Mouse (Mus musculus): ENCODE data around the gene Shmt1. TPM values are rescaled to one million over a fixed set of nuclear protein-coding genes. Genes with fewer than 3 reads are reported as not detected.

Gene Shmt1
- polyA plus RNA-seq, 1 experiment from 2014 or later: 79.4 TPM

DNA sequence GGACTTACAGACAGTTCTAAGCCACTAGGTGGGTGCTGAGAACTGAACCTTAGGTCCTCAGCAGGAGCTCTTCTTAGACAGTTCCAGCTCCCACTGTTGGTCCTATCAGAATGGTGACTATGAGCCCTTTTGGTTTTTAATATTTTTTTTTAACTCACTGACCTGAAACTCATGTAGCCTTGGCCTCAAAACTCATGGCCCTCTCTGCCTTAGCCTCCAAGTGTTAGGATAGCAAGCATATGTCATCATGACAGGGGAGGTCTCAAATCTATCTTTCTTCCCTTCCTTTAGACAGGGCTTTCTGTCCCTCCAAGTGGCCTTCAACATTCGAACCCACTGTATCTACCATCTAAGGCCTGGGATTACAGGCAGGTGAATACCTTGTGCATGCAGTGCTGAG lies 10.6 kb downstream of the Shmt1 start:
- 82% methylated on average over 1 of the region's 1 CpGs for WGBS
- Histone ChIP-seq H3K4me2 (replicated peaks; ENCODE audit: low read depth, low read length) (no peak overlapping the region), H3K4me3 (ENCODE audit: low read length) (no peak overlapping the region), H3K27me3 (ENCODE audit: insufficient read depth, low read length) (no peaks in the 10 kb centered on the region), H3K9ac (replicated peaks; ENCODE audit: low read length) (no peak overlapping the region), H3K36me3 (ENCODE audit: insufficient read depth, low read length) (peaks cover 34% of the 10 kb centered on the region), H3K9me3 (ENCODE audit: low read length) (no peaks in the 10 kb centered on the region), H3K27ac (ENCODE audit: low read length) (no peak overlapping the region), H3K4me1 (ENCODE audit: insufficient read depth, low read length) (no peaks in the 10 kb centered on the region)
- ATAC-seq (ENCODE audit: low FRiP score, low TSS enrichment): no peak

DNA sequence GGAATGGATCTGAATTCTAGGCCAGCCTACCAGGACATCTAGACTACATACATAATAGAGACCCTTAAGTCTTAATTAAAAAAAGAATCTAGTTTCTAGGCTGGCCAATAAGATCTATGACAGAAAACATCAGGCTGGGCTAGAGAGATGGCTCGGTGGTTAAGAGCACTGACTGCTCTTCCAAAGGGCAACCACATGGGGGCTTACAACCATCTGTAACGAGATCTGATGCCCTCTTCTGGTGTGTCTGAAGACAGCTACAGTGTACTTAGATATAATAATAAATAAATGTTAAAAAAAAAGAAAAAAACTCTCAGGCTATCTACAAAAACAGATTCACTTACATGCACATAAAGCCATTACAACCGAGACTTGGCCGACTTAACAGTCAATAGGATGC lies 11.5 kb downstream of the Shmt1 start:
- Histone ChIP-seq H3K4me2 (replicated peaks; ENCODE audit: low read depth, low read length) (no peak overlapping the region), H3K27ac (ENCODE audit: low read length) (no peak overlapping the region), H3K27me3 (ENCODE audit: insufficient read depth, low read length) (no peaks in the 10 kb centered on the region), H3K36me3 (ENCODE audit: insufficient read depth, low read length) (peaks cover 38% of the 10 kb centered on the region), H3K4me3 (ENCODE audit: low read length) (no peak overlapping the region), H3K9ac (replicated peaks; ENCODE audit: low read length) (no peak overlapping the region), H3K4me1 (ENCODE audit: insufficient read depth, low read length) (no peaks in the 10 kb centered on the region), H3K9me3 (ENCODE audit: low read length) (no peaks in the 10 kb centered on the region)
- WGBS: 92% methylated on average over 4 of the region's 4 CpGs
- no peak for ATAC-seq (ENCODE audit: low FRiP score, low TSS enrichment)

- no peak overlapping the region for H3K9ac ChIP-seq (replicated peaks; ENCODE audit: low read length)
- H3K27me3 ChIP-seq (ENCODE audit: insufficient read depth, low read length): no peaks in the 10 kb centered on the region
- no peaks in the 10 kb centered on the region for H3K9me3 ChIP-seq (ENCODE audit: low read length)
- peaks cover 41% of the 10 kb centered on the region for H3K36me3 ChIP-seq (ENCODE audit: insufficient read depth, low read length)
- no peak for ATAC-seq (ENCODE audit: low FRiP score, low TSS enrichment)
- no peak overlapping the region for H3K4me2 ChIP-seq (replicated peaks; ENCODE audit: low read depth, low read length)
- WGBS: 84% methylated on average over 11 of the region's 11 CpGs
- no peak overlapping the region for H3K4me3 ChIP-seq (ENCODE audit: low read length)
- H3K27ac ChIP-seq (ENCODE audit: low read length): no peak overlapping the region
- no peaks in the 10 kb centered on the region for H3K4me1 ChIP-seq (ENCODE audit: insufficient read depth, low read length)
Observed at GRCm38 (mm10) chr11:60796342-60796741, 15.2 kb downstream of the Shmt1 start.

DNA sequence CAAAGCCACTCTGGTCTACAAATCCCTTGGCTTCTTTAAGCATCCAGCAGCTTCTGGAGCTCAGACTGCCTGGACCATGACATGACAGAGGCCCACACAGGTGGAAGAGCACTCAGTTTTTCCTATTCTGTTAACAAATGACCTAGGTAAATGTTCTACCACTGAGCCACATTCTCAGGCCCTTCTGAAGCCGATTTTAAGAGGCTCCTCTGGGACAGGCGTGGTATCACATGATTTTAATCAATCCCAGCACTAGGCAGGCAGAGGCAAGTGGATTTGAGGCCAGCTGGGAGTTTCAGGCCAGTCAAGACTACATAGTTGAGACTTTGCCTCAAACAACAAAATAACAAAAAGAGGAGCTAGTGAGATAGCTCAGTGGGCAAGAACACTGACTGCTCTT lies 21.0 kb downstream of the Shmt1 start:
- no peak overlapping the region for H3K4me2 ChIP-seq (replicated peaks; ENCODE audit: low read depth, low read length)

DNA sequence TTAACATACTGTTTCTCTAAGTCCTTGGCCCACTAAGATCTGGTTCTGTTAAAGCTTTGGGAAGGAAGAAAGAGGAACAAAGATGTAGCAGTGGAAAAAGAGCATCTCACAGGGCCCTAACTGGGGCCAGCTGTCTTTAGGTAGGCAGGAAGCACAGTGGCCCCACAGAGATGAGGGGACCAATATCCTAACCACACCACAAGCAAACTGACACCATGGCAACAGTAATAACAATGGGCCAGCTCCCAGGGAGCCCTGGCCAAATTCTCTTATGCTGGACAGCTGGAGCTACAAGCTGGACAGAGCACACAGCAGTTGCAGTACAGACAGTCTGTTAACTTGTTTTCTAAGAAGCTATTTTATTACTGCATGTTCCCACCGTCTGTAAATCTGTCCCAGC lies 23.9 kb downstream of the Shmt1 start:
- Histone ChIP-seq H3K4me2 (replicated peaks; ENCODE audit: low read depth, low read length) (no peak overlapping the region), H3K4me3 (ENCODE audit: low read length) (no peak overlapping the region), H3K9ac (replicated peaks; ENCODE audit: low read length) (no peak overlapping the region), H3K4me1 (ENCODE audit: insufficient read depth, low read length) (no peaks in the 10 kb centered on the region), H3K27ac (ENCODE audit: low read length) (no peak overlapping the region), H3K9me3 (ENCODE audit: low read length) (no peaks in the 10 kb centered on the region), H3K36me3 (ENCODE audit: insufficient read depth, low read length) (peaks cover 66% of the 10 kb centered on the region), H3K27me3 (ENCODE audit: insufficient read depth, low read length) (no peaks in the 10 kb centered on the region)
- 57% methylated on average over 1 of the region's 1 CpGs for WGBS
- no peak for ATAC-seq (ENCODE audit: low FRiP score, low TSS enrichment)

More for the DNA sequence above, 21.0 kb downstream of the Shmt1 start:
- Histone ChIP-seq H3K36me3 (ENCODE audit: insufficient read depth, low read length) (peaks cover 57% of the 10 kb centered on the region), H3K9ac (replicated peaks; ENCODE audit: low read length) (no peak overlapping the region), H3K4me1 (ENCODE audit: insufficient read depth, low read length) (no peaks in the 10 kb centered on the region), H3K9me3 (ENCODE audit: low read length) (no peaks in the 10 kb centered on the region), H3K27me3 (ENCODE audit: insufficient read depth, low read length) (no peaks in the 10 kb centered on the region), H3K27ac (ENCODE audit: low read length) (no peak overlapping the region), H3K4me3 (ENCODE audit: low read length) (no peak overlapping the region)
- 74% methylated on average over 2 of the region's 2 CpGs for WGBS
- no peak for ATAC-seq (ENCODE audit: low FRiP score, low TSS enrichment)

- Histone ChIP-seq H3K9me3 (ENCODE audit: low read length) (no peaks in the 10 kb centered on the region), H3K27ac (ENCODE audit: low read length) (no peak overlapping the region), H3K4me3 (ENCODE audit: low read length) (no peak overlapping the region), H3K27me3 (ENCODE audit: insufficient read depth, low read length) (no peaks in the 10 kb centered on the region), H3K9ac (replicated peaks; ENCODE audit: low read length) (no peak overlapping the region), H3K4me2 (replicated peaks; ENCODE audit: low read depth, low read length) (no peak overlapping the region), H3K4me1 (ENCODE audit: insufficient read depth, low read length) (peaks cover 30% of the 10 kb centered on the region), H3K36me3 (ENCODE audit: insufficient read depth, low read length) (peaks cover 60% of the 10 kb centered on the region)
- ATAC-seq (ENCODE audit: low FRiP score, low TSS enrichment): no peak
- 93% methylated on average over 8 of the region's 8 CpGs for WGBS
Observed at GRCm38 (mm10) chr11:60784179-60784922, 27.2 kb downstream of the Shmt1 start.

DNA sequence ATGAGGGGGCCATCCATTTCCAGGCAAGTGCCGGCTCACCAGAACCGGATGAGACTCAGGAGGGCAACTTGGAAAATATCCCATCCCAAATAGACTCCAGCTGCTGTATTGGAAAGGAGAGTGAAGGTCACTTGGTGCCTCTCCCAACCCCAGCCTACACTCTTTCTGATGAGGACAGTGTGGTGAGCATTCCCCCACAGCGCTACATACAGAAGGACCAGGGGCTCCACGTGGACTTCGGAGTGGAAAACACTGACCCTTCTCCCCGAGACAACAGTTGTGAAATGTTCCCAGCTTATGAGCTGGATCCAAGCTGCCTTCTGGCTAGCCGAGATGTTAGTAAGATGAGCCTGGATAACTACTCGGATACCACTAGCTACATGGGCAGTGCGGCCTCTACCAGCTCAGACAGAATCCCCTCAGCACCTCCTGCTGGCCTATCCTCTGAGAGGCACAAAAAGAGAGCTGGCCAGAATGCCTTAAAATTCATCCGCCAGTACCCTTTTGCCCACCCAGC lies 31.8 kb downstream of the Shmt1 start:
- Histone ChIP-seq H3K4me1 (ENCODE audit: insufficient read depth, low read length) (peaks cover 56% of the 10 kb centered on the region), H3K9ac (replicated peaks; ENCODE audit: low read length) (peak overlapping the region; percentile 53; the same call in 1 of the 2 replicates), H3K36me3 (ENCODE audit: insufficient read depth, low read length) (peaks cover 32% of the 10 kb centered on the region), H3K27me3 (ENCODE audit: insufficient read depth, low read length) (no peaks in the 10 kb centered on the region), H3K9me3 (ENCODE audit: low read length) (no peaks in the 10 kb centered on the region), H3K4me3 (ENCODE audit: low read length) (peak overlapping the region; percentile 28), H3K27ac (ENCODE audit: low read length) (no peak overlapping the region), H3K4me2 (replicated peaks; ENCODE audit: low read depth, low read length) (peak overlapping the region; percentile 47)
- 89% methylated on average over 10 of the region's 10 CpGs for WGBS
- no peak for ATAC-seq (ENCODE audit: low FRiP score, low TSS enrichment)

DNA sequence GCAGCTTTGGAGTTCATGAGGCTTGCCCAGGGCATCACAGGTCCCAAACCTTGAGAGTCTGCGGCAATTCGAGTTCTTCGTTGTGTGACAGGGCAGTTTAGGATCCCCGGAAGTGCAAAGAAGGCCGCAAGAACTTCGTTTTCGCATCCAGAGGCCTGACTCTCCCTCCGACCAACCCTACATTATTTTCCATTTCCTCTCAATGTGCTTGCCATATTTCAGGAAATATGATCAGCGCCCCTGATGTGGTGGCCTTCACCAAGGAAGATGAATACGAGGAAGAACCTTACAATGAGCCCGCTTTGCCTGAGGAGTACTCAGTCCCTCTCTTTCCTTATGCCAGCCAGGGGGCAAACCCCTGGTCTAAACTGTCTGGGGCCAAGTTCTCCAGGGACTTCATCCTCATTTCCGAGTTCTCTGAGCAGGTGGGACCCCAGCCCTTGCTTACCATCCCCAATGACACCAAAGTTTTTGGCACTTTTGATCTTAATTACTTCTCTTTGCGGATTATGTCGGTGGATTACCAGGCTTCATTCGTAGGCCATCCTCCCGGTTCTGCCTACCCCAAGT lies 33.6 kb downstream of the Shmt1 start:
- H3K4me3 ChIP-seq (ENCODE audit: low read length): peak overlapping the region; percentile 69
- WGBS: 25% methylated on average over 16 of the region's 16 CpGs
- peaks cover 56% of the 10 kb centered on the region for H3K4me1 ChIP-seq (ENCODE audit: insufficient read depth, low read length)
- H3K27ac ChIP-seq (ENCODE audit: low read length): peak overlapping the region; percentile 91
- no peaks in the 10 kb centered on the region for H3K27me3 ChIP-seq (ENCODE audit: insufficient read depth, low read length)
- H3K9me3 ChIP-seq (ENCODE audit: low read length): no peaks in the 10 kb centered on the region
- H3K4me2 ChIP-seq (replicated peaks; ENCODE audit: low read depth, low read length): peak overlapping the region; percentile 93
- H3K9ac ChIP-seq (replicated peaks; ENCODE audit: low read length): peak overlapping the region; percentile 77
- ATAC-seq (ENCODE audit: low FRiP score, low TSS enrichment): no peak
- peaks cover 16% of the 10 kb centered on the region; the same call in 1 of the 2 replicates for H3K36me3 ChIP-seq (ENCODE audit: insufficient read depth, low read length)

GRCm38 (mm10) chr11:60776829-60777740 lies 34.4 kb downstream of the Shmt1 start, which contains the start of the genes Top3a and Smcr8:
TSS of gene Top3a (minus strand) at chr11:60777365.
TSS of gene Smcr8 (plus strand) at chr11:60777524.
- under 1% methylated on average over 62 of the region's 62 CpGs for whole genome bisulfite sequencing
- Histone ChIP-seq H3K4me3 (ENCODE audit: low read length) (peak within 1 kb of the TSS; percentile 69), H3K9ac (replicated peaks; ENCODE audit: low read length) (peak within 1 kb of the TSS; percentile 77), H3K27ac (ENCODE audit: low read length) (peak within 1 kb of the TSS; percentile 91), H3K36me3 (ENCODE audit: insufficient read depth, low read length) (peaks cover 16% of the 10 kb centered on the region; the same call in 1 of the 2 replicates), H3K9me3 (ENCODE audit: low read length) (no peaks in the 10 kb centered on the region), H3K4me2 (replicated peaks; ENCODE audit: low read depth, low read length) (peak within 1 kb of the TSS; percentile 93), H3K4me1 (ENCODE audit: insufficient read depth, low read length) (peaks cover 53% of the 10 kb centered on the region), H3K27me3 (ENCODE audit: insufficient read depth, low read length) (no peaks in the 10 kb centered on the region)
- ATAC-seq (ENCODE audit: low FRiP score, low TSS enrichment): peak; percentile 96

All from kidney, embryonic 16.5 days (tissue).